Mouse (Mus musculus) CH12F3 (cell line): ENCODE measurements around the gene Islr2.
"Not testable (repeated sequence)": the region's sequence is repeated elsewhere in the genome, so short reads cannot be mapped to it uniquely, and the experiment has no call there.

Experiments
- in situ Hi-C: fragments of 300-500 bp; cut with MboI; formaldehyde crosslinking; loops from 2 replicates; pipeline ENCODE4 v1.14.3; 2020; ENCODE audit warnings: low sequenced_read_pairs

Gene Islr2

GRCm38 (mm10) chr9:58203516-58204447 is at the start of gene Islr2, which contains the start of gene Islr:
Islr2 (minus strand) TSS chr9:58204319.
Islr (minus strand) TSS chr9:58204306.
- in situ Hi-C loops = loop anchor here (5.0 kb wide), 1 partner anchor 151 kb away; no protein-coding TSS in a partner anchor

GRCm38 (mm10) chr9:58253805-58254122 is 49.6 kb upstream of the Islr2 start:
- in situ Hi-C loops = not testable (repeated sequence)

GRCm38 (mm10) chr9:58253033-58253804 is 49.1 kb upstream of the Islr2 start, which contains the start of gene Stoml1:
Stoml1 (plus strand) TSS chr9:58253164.
- in situ Hi-C loops = no loop called here

GRCm38 (mm10) chr9:58250730-58251129 is 46.6 kb upstream of the Islr2 start:
- in situ Hi-C loops = not testable (repeated sequence)

GRCm38 (mm10) chr9:58250322-58250721 is 46.2 kb upstream of the Islr2 start:
- in situ Hi-C loops = no loop called here

GRCm38 (mm10) chr9:58249592-58250192 is 45.6 kb upstream of the Islr2 start, which contains the start of gene Pml:
Pml (minus strand) TSS chr9:58249786.
- in situ Hi-C loops = no loop called here

GRCm38 (mm10) chr9:58248746-58249413 is 44.8 kb upstream of the Islr2 start:
- in situ Hi-C loops = no loop called here

- in situ Hi-C loops = no loop called here
Observed at GRCm38 (mm10) chr9:58247064-58247759, 43.1 kb upstream of the Islr2 start.

GRCm38 (mm10) chr9:58246083-58246591 is 42.0 kb upstream of the Islr2 start:
- in situ Hi-C loops = no loop called here

- in situ Hi-C loops = loop anchor here (5.0 kb wide), 1 partner anchor 39 kb away; no protein-coding TSS in a partner anchor
Observed at GRCm38 (mm10) chr9:58243696-58244095, 39.6 kb upstream of the Islr2 start.

GRCm38 (mm10) chr9:58242696-58243095 is 38.6 kb upstream of the Islr2 start:
- in situ Hi-C loops = loop anchor here (5.0 kb wide), 1 partner anchor 40 kb away; no protein-coding TSS in a partner anchor

GRCm38 (mm10) chr9:58241780-58242485 is 37.8 kb upstream of the Islr2 start:
- in situ Hi-C loops = loop anchor here (5.0 kb wide), 1 partner anchor 40 kb away; no protein-coding TSS in a partner anchor

GRCm38 (mm10) chr9:58234502-58235015 is 30.4 kb upstream of the Islr2 start:
- in situ Hi-C loops = no loop called here

- in situ Hi-C loops = no loop called here
Observed at GRCm38 (mm10) chr9:58232374-58232773, 28.3 kb upstream of the Islr2 start.

GRCm38 (mm10) chr9:58231746-58232145 is 27.6 kb upstream of the Islr2 start:
- in situ Hi-C loops = no loop called here

GRCm38 (mm10) chr9:58228777-58229466 is 24.8 kb upstream of the Islr2 start:
- in situ Hi-C loops = no loop called here

GRCm38 (mm10) chr9:58225915-58226913 is 22.1 kb upstream of the Islr2 start:
- in situ Hi-C loops = no loop called here
